ENCODE assay signal across 9 mouse cellular contexts in genomic region chr13:43498849-43499248, GRCm38 (mm10). TPM values are rescaled to one million over a fixed set of nuclear protein-coding genes. Genes with fewer than 3 reads are reported as not detected.
DNase-seq lines count a peak whose midpoint lies in the region; TF ChIP-seq lines count a peak whose summit lies in the region.
"Had no signal": no experiment of that assay in that cellular context is flagged by ENCODE, and none has a peak within 500 bp of the region (broad histone marks: within the 10 kb centered on the region; RNA-seq: fewer than 3 reads in every experiment).

No protein-coding gene starts in this region.

- peak; percentile 56 to 61 for DNase-seq in cerebellum, postnatal 10 days
- no peak for DNase-seq in cerebellum, adult 8-10 months
- peak; percentile 45 to 52 for DNase-seq in left cerebral cortex, adult 2 months (ENCODE audit: extremely low spot score in 1 of 2, low spot score in 2 of 2)
- DNase-seq in left cerebral cortex, adult 11 months (ENCODE audit: low spot score): no peak
- peak; percentile 65 to 69 for DNase-seq in kidney, postnatal 36 days
- peak; percentile 24 for DNase-seq in right cerebral cortex, postnatal 4 days
- DNase-seq in testis, postnatal 10 days (ENCODE audit: low spot score): no peak
- DNase-seq in adrenal gland, adult (ENCODE audit: inconsistent age in 2 of 2, low spot score in 1 of 2): no peak

- H3K4me3 ChIP-seq in left cerebral cortex, adult 2 months: no peak overlapping the region
- H3K4me3 ChIP-seq: heart, embryonic 15.5 days had no signal

- intact Hi-C loops in left cerebral cortex, adult 2 months (cut with DNase I): no loop called here

- H3K27ac ChIP-seq in left cerebral cortex, adult 2 months: peak overlapping the region; percentile 63
- H3K27ac ChIP-seq: heart, embryonic 15.5 days had no signal

- no peak for TF ChIP-seq CTCF in left cerebral cortex, adult 2 months (IDR thresholded peaks at IDR 0.05)

RNA-seq across cellular contexts. Expression of gene Ranbp9, which starts 17.8 kb away (rescaled TPM):
- total RNA-seq in left cerebral cortex, adult 2 months (2021): 100 to 1,000 TPM; 102 to 105 TPM

Comparison
In these comparisons a context has a peak if more than half of its experiments do, and no peak if none do; other contexts are left out.
1. DNase-seq: peak in cerebellum, postnatal 10 days (2 of 2), left cerebral cortex, adult 2 months (2 of 2), kidney, postnatal 36 days (2 of 2) and right cerebral cortex, postnatal 4 days (single experiment); none in cerebellum, adult 8-10 months (single experiment), left cerebral cortex, adult 11 months (single experiment), testis, postnatal 10 days (single experiment) and adrenal gland, adult (0 of 2).